Comparison of ENCODE assay signal across 9 mouse cellular contexts in genomic region chr5:73970024-73970628, GRCm38 (mm10).
DNase-seq lines count a peak whose midpoint lies in the region; ATAC-seq and TF ChIP-seq lines count a peak whose summit lies in the region.
"Had no signal": no experiment of that assay in that cellular context is flagged by ENCODE, and none has a peak within 500 bp of the region (broad histone marks: within the 10 kb centered on the region; RNA-seq: fewer than 3 reads in every experiment).

No protein-coding gene starts in this region.

- DNase-seq in layer of hippocampus, adult 18-20 months (ENCODE audit: low spot score in 2 of 2) = peak; percentile 16 to 63
- no peak for DNase-seq in layer of hippocampus, adult 9-10 months (ENCODE audit: low spot score)
- DNase-seq in heart, adult 8-10 months (ENCODE audit: low spot score) = peak; percentile 53
- DNase-seq in kidney, adult 11 months = peak; percentile 26
- no peak for DNase-seq in liver, postnatal 0 days
- DNase-seq in thymus, postnatal 14 days = no peak

- H3K27ac ChIP-seq in lung, embryonic 16.5 days (ENCODE audit: low read length) = peak overlapping the region; percentile 56
- no peak overlapping the region for H3K27ac ChIP-seq in liver, postnatal 0 days (ENCODE audit: low read depth)
- no peak overlapping the region for H3K27ac ChIP-seq in midbrain, embryonic 13.5 days
- H3K27ac ChIP-seq: neural tube, embryonic 13.5 days had no signal

- H3K9me3 ChIP-seq in lung, embryonic 16.5 days (ENCODE audit: control insufficient read depth, low read length) = no peaks in the 10 kb centered on the region
- H3K9me3 ChIP-seq in liver, postnatal 0 days (ENCODE audit: low read length) = no peaks in the 10 kb centered on the region
- H3K9me3 ChIP-seq in midbrain, embryonic 13.5 days = no peaks in the 10 kb centered on the region
- H3K9me3 ChIP-seq: neural tube, embryonic 13.5 days had no signal

- ATAC-seq in lung, embryonic 16.5 days (ENCODE audit: low read depth) = peak; percentile 72
- no peak for ATAC-seq in liver, postnatal 0 days
- no peak for ATAC-seq in midbrain, embryonic 13.5 days

- H3K9ac ChIP-seq in lung, embryonic 16.5 days (ENCODE audit: low read length) = no peak overlapping the region
- H3K9ac ChIP-seq in liver, postnatal 0 days (replicated peaks) = no peak overlapping the region
- H3K9ac ChIP-seq in midbrain, embryonic 13.5 days (replicated peaks) = no peak overlapping the region
- H3K9ac ChIP-seq: neural tube, embryonic 13.5 days had no signal

- H3K4me1 ChIP-seq in lung, embryonic 16.5 days (replicated peaks; ENCODE audit: control insufficient read depth, insufficient read depth, low read length) = peaks cover 4% of the 10 kb centered on the region; the same call in 1 of the 2 replicates
- H3K4me1 ChIP-seq in liver, postnatal 0 days (ENCODE audit: insufficient read depth) = no peaks in the 10 kb centered on the region
- no peaks in the 10 kb centered on the region; the same call in 1 of the 2 replicates for H3K4me1 ChIP-seq in midbrain, embryonic 13.5 days (replicated peaks)
- H3K4me1 ChIP-seq: neural tube, embryonic 13.5 days had no signal

- no peaks in the 10 kb centered on the region for H3K36me3 ChIP-seq in lung, embryonic 16.5 days (ENCODE audit: control insufficient read depth, insufficient read depth, low read length)
- no peaks in the 10 kb centered on the region for H3K36me3 ChIP-seq in liver, postnatal 0 days (replicated peaks; ENCODE audit: insufficient read depth, low read length)
- no peaks in the 10 kb centered on the region for H3K36me3 ChIP-seq in midbrain, embryonic 13.5 days
- H3K36me3 ChIP-seq: neural tube, embryonic 13.5 days had no signal

- TF ChIP-seq EP300 in liver, postnatal 0 days (IDR thresholded peaks at IDR 0.05; ENCODE audit: low read depth) = no peak

- no peak overlapping the region for H3K4me3 ChIP-seq in lung, embryonic 16.5 days (ENCODE audit: low read length)
- no peak overlapping the region for H3K4me3 ChIP-seq in liver, postnatal 0 days (ENCODE audit: low read depth, low read length)
- H3K4me3 ChIP-seq in midbrain, embryonic 13.5 days (replicated peaks) = no peak overlapping the region
- H3K4me3 ChIP-seq: neural tube, embryonic 13.5 days had no signal

- H3K4me2 ChIP-seq in lung, embryonic 16.5 days (ENCODE audit: low read depth, low read length) = peak overlapping the region; percentile 21; the same call in 1 of the 2 replicates
- no peak overlapping the region for H3K4me2 ChIP-seq in liver, postnatal 0 days (ENCODE audit: low read depth, low read length)
- no peak overlapping the region for H3K4me2 ChIP-seq in midbrain, embryonic 13.5 days (replicated peaks)
- H3K4me2 ChIP-seq: neural tube, embryonic 13.5 days had no signal

- TF ChIP-seq CTCF in liver, postnatal 0 days (IDR thresholded peaks at IDR 0.05; ENCODE audit: low read depth) = no peak

- WGBS in lung, embryonic 16.5 days = 30% methylated on average over 7 of the region's 7 CpGs
- WGBS in liver, postnatal 0 days (ENCODE audit: insufficient replicate concordance) = 60% methylated on average over 7 of the region's 7 CpGs
- 59% methylated on average over 7 of the region's 7 CpGs for WGBS in midbrain, embryonic 13.5 days

- H3K27me3 ChIP-seq in lung, embryonic 16.5 days (ENCODE audit: control insufficient read depth, insufficient read depth, low read depth, low read length) = no peaks in the 10 kb centered on the region
- no peaks in the 10 kb centered on the region for H3K27me3 ChIP-seq in liver, postnatal 0 days (ENCODE audit: insufficient read depth, low read length)
- no peaks in the 10 kb centered on the region for H3K27me3 ChIP-seq in midbrain, embryonic 13.5 days
- H3K27me3 ChIP-seq: neural tube, embryonic 13.5 days had no signal

Comparison
In these comparisons a context has a peak if more than half of its experiments do, and no peak if none do; other contexts are left out.
1. DNase-seq: peak in layer of hippocampus, adult 18-20 months (2 of 2), heart, adult 8-10 months (single experiment) and kidney, adult 11 months (single experiment); none in layer of hippocampus, adult 9-10 months (single experiment), liver, postnatal 0 days (single experiment) and thymus, postnatal 14 days (single experiment).